Mouse (Mus musculus) neural tube, embryonic 10.5 days (tissue): ENCODE measurements around the gene Pdzrn3.

Source experiments
- DNase-seq: peaks from one replicate; pipeline ENCODE4 v3.0.0-alpha.2; 2017; ENCODE audit warnings: low spot score; ENCODE audit errors: extremely low spot score

Gene Pdzrn3

DNA sequence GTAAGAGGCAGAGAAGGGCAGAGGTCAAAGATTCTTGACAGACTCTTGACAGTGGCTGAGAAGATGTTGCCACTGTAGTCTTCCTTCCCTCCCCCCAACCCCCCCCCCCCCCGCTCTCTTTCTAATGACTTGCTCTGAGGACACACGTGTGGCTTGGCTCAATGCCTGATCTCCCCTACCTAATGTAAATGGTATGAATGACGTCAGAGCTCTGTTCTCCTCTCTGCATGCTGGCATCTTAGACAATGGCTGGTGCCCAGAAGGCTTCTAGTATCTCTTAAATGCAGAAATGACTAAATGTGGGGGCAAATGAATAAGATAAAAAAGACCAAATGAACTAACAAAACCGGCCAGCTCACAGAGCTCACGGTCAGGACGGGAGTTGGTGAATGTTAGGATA, 49.2 kb downstream of the Pdzrn3 start:
- no peak for DNase-seq

- DNase-seq = no peak
Observed at GRCm38 (mm10) chr6:101327741-101328140, 50.0 kb downstream of the Pdzrn3 start.

- no peak for DNase-seq
Observed at GRCm38 (mm10) chr6:101327196-101327595, 50.5 kb downstream of the Pdzrn3 start.

- DNase-seq = no peak
Observed at GRCm38 (mm10) chr6:101325842-101326639, 51.7 kb downstream of the Pdzrn3 start.

DNA sequence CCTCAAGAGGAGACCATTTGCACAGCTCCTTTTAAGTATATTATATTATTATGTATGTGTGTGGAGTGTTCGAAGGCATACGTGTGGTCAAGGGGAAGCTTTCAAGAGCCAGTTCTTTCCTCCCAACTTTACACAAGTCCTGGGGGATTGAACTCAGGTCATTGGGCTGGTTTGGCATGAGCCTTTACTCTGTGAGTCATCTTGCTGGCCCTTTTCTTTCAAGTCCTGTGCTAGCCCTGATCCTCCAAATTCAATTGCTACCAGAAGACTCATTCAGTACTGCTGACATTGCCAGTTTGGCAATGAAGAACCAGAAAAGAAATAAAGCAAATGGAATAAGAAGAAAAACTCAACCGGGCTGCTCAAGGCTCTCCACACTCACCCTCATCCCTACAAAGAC, 55.1 kb downstream of the Pdzrn3 start:
- DNase-seq = no peak

GRCm38 (mm10) chr6:101320386-101320785, 57.3 kb downstream of the Pdzrn3 start:
- DNase-seq = no peak

- no peak for DNase-seq
Observed at GRCm38 (mm10) chr6:101319374-101319967, 58.2 kb downstream of the Pdzrn3 start.

GRCm38 (mm10) chr6:101318530-101318929, 59.2 kb downstream of the Pdzrn3 start:
- no peak for DNase-seq

DNA sequence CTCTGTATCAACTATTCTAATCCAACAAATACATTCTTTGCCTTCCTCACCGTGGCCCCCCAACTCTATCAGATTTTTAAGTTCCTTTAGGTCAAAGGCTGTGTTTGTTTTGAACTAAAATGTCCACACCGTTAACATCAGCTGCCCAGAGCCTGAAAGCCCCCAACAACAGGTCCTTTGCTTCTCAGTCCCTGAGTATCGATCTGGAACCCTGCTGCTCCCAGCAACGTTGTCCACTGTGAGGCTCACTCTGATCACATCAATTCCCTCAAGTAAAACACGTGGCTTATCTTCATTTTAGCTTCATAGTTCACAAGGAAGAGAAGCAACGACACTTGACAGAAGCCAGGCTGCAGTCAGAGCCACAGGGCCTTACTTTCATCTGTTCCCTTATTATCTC, 66.3 kb downstream of the Pdzrn3 start:
- DNase-seq = no peak

DNA sequence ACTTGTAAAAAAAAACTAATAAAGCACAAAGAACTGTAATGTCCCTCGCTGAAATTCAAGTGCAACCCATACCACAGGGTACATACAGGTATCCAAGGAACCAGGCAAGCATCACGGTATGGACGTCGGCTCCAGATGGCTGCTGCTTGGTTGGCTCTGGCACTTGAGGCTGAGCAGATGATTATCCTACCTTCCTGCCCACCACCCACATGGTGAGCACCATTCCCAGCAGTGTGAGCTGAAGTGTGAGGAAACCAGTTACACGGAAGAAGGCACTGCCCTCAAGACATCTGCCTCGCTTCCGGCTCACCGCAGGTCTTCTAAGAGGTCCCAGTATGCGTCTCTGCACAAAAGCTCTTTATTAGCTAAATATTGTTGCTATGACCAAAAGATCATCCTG, 67.2 kb downstream of the Pdzrn3 start:
- DNase-seq = no peak

DNA sequence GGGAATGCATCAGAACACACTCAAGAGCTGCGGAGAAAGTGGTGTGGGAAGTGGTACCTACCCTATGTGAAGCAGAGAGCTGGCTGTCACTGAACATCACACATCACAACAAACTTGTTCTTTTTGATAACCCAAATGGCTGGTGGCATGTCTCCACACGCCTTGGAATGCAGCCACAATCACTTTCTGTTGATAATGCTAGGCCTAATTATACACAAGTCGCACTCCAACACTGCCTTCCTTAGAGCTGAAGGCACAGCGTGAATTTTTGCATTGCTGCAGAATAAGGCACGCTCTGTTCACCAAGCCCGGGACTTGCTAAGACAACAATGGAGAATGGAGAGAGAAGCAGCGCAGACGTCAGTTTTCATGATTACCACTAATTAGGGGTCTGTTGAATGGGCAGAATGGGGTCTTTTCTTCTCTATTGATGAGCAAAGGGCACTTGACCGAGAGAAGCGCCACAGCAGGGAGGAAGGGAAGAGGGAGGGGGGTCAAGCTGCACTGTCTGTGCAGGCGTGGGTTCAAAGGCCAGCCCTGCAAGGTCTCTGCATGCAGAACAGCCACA, 69.6 kb downstream of the Pdzrn3 start:
- DNase-seq = no peak

DNA sequence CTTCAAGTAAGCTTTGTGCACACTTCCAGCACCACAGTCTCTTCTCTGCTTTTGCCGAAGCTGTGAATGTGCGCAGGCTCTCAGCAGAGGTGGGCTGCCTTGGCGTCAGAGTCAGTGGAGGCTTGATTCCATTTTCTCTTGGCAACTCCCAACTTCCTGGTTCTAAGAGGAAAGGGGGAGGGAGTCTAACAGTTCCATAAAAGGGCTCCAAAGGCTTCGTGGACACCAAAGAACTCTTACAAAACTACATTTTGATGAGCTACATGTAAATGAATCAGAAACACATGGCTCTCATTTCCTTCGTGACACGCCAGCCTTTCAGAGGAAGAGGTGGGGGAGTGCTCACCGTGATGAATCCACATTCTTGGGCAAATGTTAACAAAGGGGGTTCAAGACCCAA, 70.9 kb downstream of the Pdzrn3 start:
- DNase-seq = no peak

GRCm38 (mm10) chr6:101305543-101305942, 72.2 kb downstream of the Pdzrn3 start:
- no peak for DNase-seq

- DNase-seq = no peak
Observed at GRCm38 (mm10) chr6:101303959-101304738, 73.5 kb downstream of the Pdzrn3 start.

GRCm38 (mm10) chr6:101303501-101303900, 74.2 kb downstream of the Pdzrn3 start:
- DNase-seq = no peak

DNA sequence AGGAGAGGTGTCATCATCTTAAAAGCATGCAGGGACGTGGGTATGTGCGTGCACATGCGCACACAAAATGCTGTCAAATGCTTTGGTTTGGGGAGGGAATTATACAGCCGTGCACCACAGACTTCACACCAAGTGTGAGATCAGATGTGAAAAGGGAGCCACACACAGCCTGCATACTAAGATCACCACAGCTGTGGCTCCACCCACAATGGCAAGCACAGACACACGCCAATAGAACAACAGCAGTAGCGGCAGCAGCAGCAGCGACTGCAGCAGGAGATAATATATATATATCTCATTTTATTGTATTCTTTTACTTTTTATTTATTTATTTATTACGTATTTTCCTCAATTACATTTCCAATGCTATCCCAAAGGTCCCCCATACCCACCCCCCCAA, 76.5 kb downstream of the Pdzrn3 start:
- no peak for DNase-seq

DNA sequence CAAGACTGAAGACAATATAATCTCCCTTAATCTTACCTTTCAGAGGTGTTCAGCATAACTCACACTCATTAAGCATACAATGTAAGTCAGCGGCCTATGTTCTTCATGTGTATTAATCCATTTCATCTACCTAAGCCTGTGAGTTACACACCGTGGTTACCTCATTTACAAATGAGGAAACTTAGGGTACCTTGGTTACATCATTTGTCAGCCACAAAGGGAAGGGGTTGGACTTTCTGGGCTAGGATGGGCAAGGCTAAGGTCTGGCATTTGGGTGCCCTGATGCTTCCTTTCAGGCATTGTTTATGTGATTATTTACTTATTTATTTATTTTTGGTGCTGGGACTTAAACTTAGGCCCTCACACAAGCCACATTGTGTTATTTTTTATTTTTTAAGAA, 78.3 kb downstream of the Pdzrn3 start:
- no peak for DNase-seq

DNA sequence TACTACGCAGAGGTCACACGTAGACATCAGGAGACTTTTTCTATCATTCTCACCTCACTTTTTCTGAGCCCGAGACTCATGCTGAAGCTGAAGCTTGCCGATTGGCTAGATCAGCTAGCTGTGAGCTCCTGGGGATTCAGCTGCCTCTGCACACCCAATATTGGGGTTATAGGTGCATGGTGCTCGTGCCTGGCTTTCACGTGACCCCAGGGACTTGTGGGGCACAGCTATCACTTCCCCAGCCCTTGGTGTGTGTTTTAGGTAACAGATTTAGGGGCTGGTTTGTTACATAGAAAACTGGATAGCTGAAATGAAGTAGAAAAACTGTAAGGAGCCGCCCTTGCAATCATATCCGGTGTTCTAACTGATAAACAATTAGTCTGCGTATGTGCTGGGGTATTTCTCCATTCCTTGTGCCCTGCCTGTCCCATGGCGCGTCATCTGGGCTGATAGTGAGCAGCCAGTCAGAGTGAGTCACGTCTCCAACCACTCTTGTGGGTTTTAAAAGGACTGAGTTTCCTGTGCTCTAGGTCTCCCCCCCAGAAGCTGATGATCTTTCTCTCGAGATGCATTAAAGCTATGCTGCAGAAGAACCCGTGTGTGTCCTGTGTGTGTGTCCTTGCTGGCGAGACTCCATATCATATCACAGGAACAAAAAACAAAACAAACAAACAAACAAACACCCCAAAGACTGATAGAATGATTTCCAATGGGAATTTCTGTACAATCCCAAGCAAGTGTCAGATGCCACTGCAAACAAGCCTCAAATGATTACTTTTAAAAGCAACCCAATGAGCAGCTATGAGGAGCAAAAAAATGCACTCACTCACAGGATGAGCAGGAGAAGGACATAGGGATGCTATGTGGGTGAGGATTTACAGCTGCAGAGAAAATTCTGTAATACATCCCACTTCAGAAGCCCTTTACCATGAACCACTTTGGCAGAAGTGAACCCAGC, 79.9 kb downstream of the Pdzrn3 start:
- no peak for DNase-seq

DNA sequence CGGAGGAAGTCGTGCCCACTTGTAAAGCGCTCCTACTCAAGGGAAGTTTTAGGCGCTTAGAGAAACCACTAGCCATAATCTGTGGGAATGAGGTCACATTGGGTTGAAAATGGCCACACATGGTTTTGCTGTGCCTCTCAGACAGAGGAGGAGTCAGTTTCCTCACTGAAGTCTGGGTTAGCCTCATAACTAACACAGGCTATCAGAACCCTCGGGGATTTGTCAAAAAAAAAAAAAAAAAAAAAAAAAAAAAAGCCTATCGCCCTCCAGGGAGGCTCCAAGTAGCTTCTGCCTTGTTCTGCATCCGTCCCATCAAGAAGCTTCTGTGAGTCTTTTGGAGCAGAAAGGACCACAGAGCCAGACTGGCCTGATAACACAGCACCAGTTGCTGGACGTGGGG, 80.7 kb downstream of the Pdzrn3 start:
- no peak for DNase-seq

DNA sequence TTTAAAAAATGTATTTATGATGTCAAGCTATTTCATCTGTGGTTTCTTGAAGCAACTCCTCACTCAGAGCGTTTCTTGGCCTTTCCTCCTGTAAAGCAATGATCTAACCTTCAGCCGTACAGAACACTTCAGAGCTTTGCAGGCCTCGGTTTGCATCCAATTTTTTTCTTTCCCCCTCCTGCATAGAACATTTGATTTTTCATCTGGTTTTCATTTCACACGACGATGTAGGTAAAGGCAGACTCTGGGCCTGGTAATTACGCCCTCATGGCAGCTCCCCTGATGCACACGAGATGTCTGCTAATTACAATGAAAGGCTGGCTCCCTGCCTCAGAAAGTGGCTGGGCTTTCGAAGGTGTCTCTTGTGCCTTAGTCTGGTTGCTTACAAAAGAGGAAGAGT, 81.4 kb downstream of the Pdzrn3 start:
- no peak for DNase-seq

DNA sequence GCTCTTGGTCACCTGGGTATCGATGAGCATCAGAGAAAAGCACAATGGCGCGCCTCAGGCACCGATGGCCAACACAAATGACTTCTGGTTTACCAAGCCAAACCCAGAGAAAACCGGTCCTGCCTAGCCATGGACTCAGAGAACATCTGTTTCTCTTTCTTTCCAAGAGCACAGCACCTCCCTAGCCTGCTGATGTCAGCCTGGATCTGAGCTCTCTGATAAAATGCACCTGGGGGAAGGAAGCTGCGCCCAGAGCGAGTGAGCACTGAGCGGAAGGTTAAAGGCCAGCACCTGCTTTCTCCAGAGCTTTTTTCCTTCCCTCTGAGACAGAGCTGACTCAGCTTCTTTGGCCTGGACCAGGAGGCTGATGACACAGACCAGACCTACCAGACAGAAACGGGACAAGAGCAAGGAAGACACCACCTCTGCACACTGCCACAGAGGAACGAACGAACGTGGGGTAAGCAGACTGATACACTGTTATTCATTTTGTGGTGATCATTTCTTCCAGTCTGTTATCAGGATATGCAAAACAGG, 84.6 kb downstream of the Pdzrn3 start:
- peak; percentile 29 for DNase-seq
